Mouse (Mus musculus) MEL (cell line): Measurements from ENCODE around the gene St6gal1.

Source experiments
- BHLHE40 ChIP-seq: IDR thresholded peaks from 2 replicates; pipeline ENCODE4 v1.6.1; 2012; ENCODE audit warnings: low read depth, mild to moderate bottlenecking, inconsistent platforms, low read length, improper control_type of control experiment, borderline replicate concordance
- CTCF ChIP-seq, 3 experiments: IDR thresholded peaks in 2 of 3; conservative IDR thresholded peaks in 1 of 3; 2 replicates each; pipeline ENCODE4 v1.5.1; 2011 to 2012; ENCODE audit warnings: low read length in 3 of 3, low read depth in 2 of 3, mild to moderate bottlenecking in 2 of 3, improper control_type of control experiment in 1 of 3, inconsistent platforms in 1 of 3, mixed read lengths in 1 of 3, moderate library complexity in 1 of 3; ENCODE audit not compliant: control insufficient read depth in 1 of 3, insufficient read depth in 1 of 3, poor library complexity in 1 of 3, severe bottlenecking in 1 of 3
- ELF1 ChIP-seq: IDR thresholded peaks from 2 replicates; pipeline ENCODE4 v1.6.1; 2014; ENCODE audit warnings: low read depth, mild to moderate bottlenecking, inconsistent platforms, low read length, improper control_type of control experiment, moderate library complexity
- EP300 ChIP-seq, 2 experiments: IDR thresholded peaks; 2 replicates each; pipeline ENCODE4 v1.6.1; 2011; ENCODE audit warnings: improper control_type of control experiment in 2 of 2, low read length in 2 of 2, low read depth in 1 of 2, mild to moderate bottlenecking in 1 of 2
- GATA1 ChIP-seq: IDR thresholded peaks from 2 replicates; pipeline ENCODE4 v1.6.1; 2011; ENCODE audit warnings: low read depth, low read length, improper control_type of control experiment
- MXI1 ChIP-seq: IDR thresholded peaks from 2 replicates; pipeline ENCODE4 v1.6.1; 2011; ENCODE audit warnings: mild to moderate bottlenecking, low read depth, low read length, improper control_type of control experiment
- POLR2A ChIP-seq, 2 experiments: IDR thresholded peaks; 2 replicates each; pipeline ENCODE4 v1.6.1; 2011 to 2012; ENCODE audit warnings: low read length in 2 of 2, mild to moderate bottlenecking in 2 of 2, control low read depth in 1 of 2, improper control_type of control experiment in 1 of 2, low read depth in 1 of 2, moderate library complexity in 1 of 2; ENCODE audit not compliant: control insufficient read depth in 1 of 2, insufficient read depth in 1 of 2, poor library complexity in 1 of 2
- POLR2AphosphoS2 ChIP-seq: IDR thresholded peaks from 2 replicates; pipeline ENCODE4 v1.6.1; 2011; ENCODE audit warnings: low read length, improper control_type of control experiment
- TAL1 ChIP-seq: IDR thresholded peaks from 2 replicates; pipeline ENCODE4 v1.6.1; 2012; ENCODE audit warnings: mild to moderate bottlenecking, inconsistent platforms, low read length, moderate library complexity, mixed read lengths

GRCm38 (mm10) chr16:23323915-23324314 lies 99.4 kb downstream of the St6gal1 start:
- TF ChIP-seq POLR2A (IDR thresholded peaks at IDR 0.05; ENCODE audit: control insufficient read depth in 1 of 2, insufficient read depth in 1 of 2, low read depth in 1 of 2, low read length in 2 of 2, poor library complexity in 1 of 2) (no peak), POLR2AphosphoS2 (no peak), CTCF (IDR thresholded peaks at IDR 0.05 in 2 of 3, conservative IDR thresholded peaks at IDR 0.05 in 1 of 3; ENCODE audit: control insufficient read depth in 1 of 3, insufficient read depth in 1 of 3, low read depth in 2 of 3, low read length in 3 of 3, poor library complexity in 1 of 3, severe bottlenecking in 1 of 3) (no peak), EP300 (IDR thresholded peaks at IDR 0.05; ENCODE audit: low read depth in 1 of 2, low read length in 2 of 2) (no peak), BHLHE40 (no peak), GATA1 (no peak), ELF1 (no peak), MXI1 (no peak), TAL1 (no peak)
